Mouse (Mus musculus) kidney, embryonic 14.5 days (tissue): ENCODE results near the gene Gm10300. TPM values are rescaled to one million over a fixed set of nuclear protein-coding genes. Genes with fewer than 3 reads are reported as not detected.

Experiments
- ATAC-seq: fragments of 200-750 bp; cut with Nextera tagmentation; 2 replicates; pipeline ENCODE4 v1.8.0; 2017; ENCODE audit warnings: moderate number of reproducible peaks, mild to moderate bottlenecking, moderate TSS enrichment, moderate library complexity; ENCODE audit not compliant: low FRiP score, low TSS enrichment
- H3K27ac ChIP-seq: fragments of 300-500 bp; sonication (generic); 2 replicates; pipeline ENCODE4 v1.5.1; 2014; ENCODE audit warnings: low read depth, mild to moderate bottlenecking, low read length, moderate library complexity, mixed read lengths
- H3K27me3 ChIP-seq: fragments of 300-500 bp; sonication (generic); 2 replicates; pipeline ENCODE4 v1.6.1; 2014; ENCODE audit warnings: mild to moderate bottlenecking, low read length; ENCODE audit not compliant: control insufficient read depth, insufficient read depth
- H3K36me3 ChIP-seq: fragments of 300-500 bp; sonication (generic); 2 replicates; pipeline ENCODE4 v1.6.1; 2014; ENCODE audit warnings: low read length, mixed read lengths; ENCODE audit not compliant: control insufficient read depth, insufficient read depth
- H3K4me1 ChIP-seq: fragments of 300-500 bp; sonication (generic); 2 replicates; pipeline ENCODE4 v1.6.1; 2014; ENCODE audit warnings: low read length, mixed read lengths; ENCODE audit not compliant: control insufficient read depth, insufficient read depth
- H3K4me2 ChIP-seq: fragments of 300-500 bp; sonication (generic); replicated peaks from 2 replicates; pipeline ENCODE4 v1.6.1; 2014; ENCODE audit warnings: low read depth, mild to moderate bottlenecking, low read length
- H3K4me3 ChIP-seq: fragments of 300-500 bp; sonication (generic); 2 replicates; pipeline ENCODE4 v1.5.1; 2014; ENCODE audit warnings: mild to moderate bottlenecking, low read length
- H3K9ac ChIP-seq: fragments of 300-500 bp; sonication (generic); 2 replicates; pipeline ENCODE4 v1.6.1; 2014; ENCODE audit warnings: low read depth, mild to moderate bottlenecking, low read length, moderate library complexity
- H3K9me3 ChIP-seq: fragments of 300-500 bp; sonication (generic); 2 replicates; pipeline ENCODE4 v1.6.1; 2016; ENCODE audit warnings: low read length; ENCODE audit not compliant: control insufficient read depth
- WGBS: fragments of 180-500 bp; shearing (Covaris S2); extraction: QIAGEN DNeasy Blood & Tissue Kit; methylation state at CpG from one replicate; pipeline ENCODE4 v1.1.7; 2014; 5-methylcytosine and 5-hydroxymethylcytosine counted together
- polyA plus RNA-seq: library from polyadenylated mRNA; unstranded; fragments of >200 nt; fragmentation: Nextera tagmentation; extraction: Ambion mirVana; gene quantifications from 2 replicates; pipeline ENCODE4 v1.2.1, GENCODE M21; 2014

Gene Gm10300
- polyA plus RNA-seq, 1 experiment from 2014 or later: not detected

GRCm38 (mm10) chr4:132116315-132116714 is 41.8 kb downstream of the Gm10300 start:
- WGBS: 50% methylated on average over 4 of the region's 4 CpGs
- Histone ChIP-seq H3K27ac (no peak overlapping the region), H3K9me3 (no peaks in the 10 kb centered on the region), H3K9ac (no peak overlapping the region), H3K4me3 (no peak overlapping the region), H3K4me1 (no peaks in the 10 kb centered on the region; the same call in 1 of the 2 replicates), H3K27me3 (peaks cover 5% of the 10 kb centered on the region; the same call in 1 of the 2 replicates), H3K4me2 (no peak overlapping the region), H3K36me3 (no peaks in the 10 kb centered on the region)
- ATAC-seq: no peak

GRCm38 (mm10) chr4:132119566-132119965 is 45.1 kb downstream of the Gm10300 start:
- no peak for ATAC-seq
- H3K36me3 ChIP-seq: no peaks in the 10 kb centered on the region
- no peaks in the 10 kb centered on the region for H3K9me3 ChIP-seq
- H3K27me3 ChIP-seq: no peaks in the 10 kb centered on the region
- no peaks in the 10 kb centered on the region; the same call in 1 of the 2 replicates for H3K4me1 ChIP-seq
- H3K4me3 ChIP-seq: no peak overlapping the region
- 40% methylated on average over 9 of the region's 9 CpGs for WGBS
- no peak overlapping the region for H3K27ac ChIP-seq
- H3K4me2 ChIP-seq: no peak overlapping the region
- H3K9ac ChIP-seq: no peak overlapping the region

GRCm38 (mm10) chr4:132121674-132122073 is 47.2 kb downstream of the Gm10300 start:
- Histone ChIP-seq H3K27ac (no peak overlapping the region), H3K4me3 (no peak overlapping the region), H3K27me3 (no peaks in the 10 kb centered on the region), H3K4me2 (no peak overlapping the region), H3K4me1 (no peaks in the 10 kb centered on the region; the same call in 1 of the 2 replicates), H3K9ac (no peak overlapping the region), H3K36me3 (no peaks in the 10 kb centered on the region), H3K9me3 (no peaks in the 10 kb centered on the region)
- ATAC-seq: no peak
- WGBS: 77% methylated on average over 5 of the region's 5 CpGs

- WGBS: 83% methylated on average over 1 of the region's 1 CpGs
- ATAC-seq: no peak
Measured at GRCm38 (mm10) chr4:132123166-132123565, 48.7 kb downstream of the Gm10300 start.

More at GRCm38 (mm10) chr4:132123166-132123565, 48.7 kb downstream of the Gm10300 start:
- H3K4me1 ChIP-seq: no peaks in the 10 kb centered on the region; the same call in 1 of the 2 replicates
- H3K4me2 ChIP-seq: no peak overlapping the region
- no peaks in the 10 kb centered on the region for H3K36me3 ChIP-seq
- no peak overlapping the region for H3K27ac ChIP-seq
- no peaks in the 10 kb centered on the region for H3K27me3 ChIP-seq
- H3K9me3 ChIP-seq: no peaks in the 10 kb centered on the region
- H3K4me3 ChIP-seq: no peak overlapping the region
- no peak overlapping the region for H3K9ac ChIP-seq

Other genes with a start within 250 kb of the Gm10300 start
- gene Ptpru, start 236.4 kb upstream of the Gm10300 start, polyA plus RNA-seq: 17.0 and 25.2 TPM in 2 replicates
- gene Mecr, start 231.2 kb upstream of the Gm10300 start, polyA plus RNA-seq: 40.9 and 46.6 TPM in 2 replicates
- 82.4 and 118 TPM in 2 replicates for gene Srsf4, start 201.1 kb upstream of the Gm10300 start, polyA plus RNA-seq
- gene Tmem200b, start 152.9 kb upstream of the Gm10300 start, polyA plus RNA-seq: 1.8 and 2.1 TPM in 2 replicates
- 52.5 and 78.5 TPM in 2 replicates for gene Epb41, start 624 bp downstream of the Gm10300 start, polyA plus RNA-seq
- gene Oprd1, start 69.8 kb downstream of the Gm10300 start, polyA plus RNA-seq: 0.09 and 0.30 TPM in 2 replicates
- gene Ythdf2, start 137.6 kb downstream of the Gm10300 start, polyA plus RNA-seq: 104 and 133 TPM in 2 replicates
- gene Gmeb1, start 186.9 kb downstream of the Gm10300 start, polyA plus RNA-seq: 29.7 and 41.0 TPM in 2 replicates
- gene Taf12, start 199.7 kb downstream of the Gm10300 start, polyA plus RNA-seq: 42.7 and 46.6 TPM in 2 replicates
- 2.4 and 3.5 TPM in 2 replicates for gene Rab42, start 228.7 kb downstream of the Gm10300 start, polyA plus RNA-seq